Mouse (Mus musculus): ENCODE results near the gene Ccnb3.
"Not testable (repeated sequence)": the region's sequence is repeated elsewhere in the genome, so short reads cannot be mapped to it uniquely, and the experiment has no call there.

The Ccnb3 gene

DNA sequence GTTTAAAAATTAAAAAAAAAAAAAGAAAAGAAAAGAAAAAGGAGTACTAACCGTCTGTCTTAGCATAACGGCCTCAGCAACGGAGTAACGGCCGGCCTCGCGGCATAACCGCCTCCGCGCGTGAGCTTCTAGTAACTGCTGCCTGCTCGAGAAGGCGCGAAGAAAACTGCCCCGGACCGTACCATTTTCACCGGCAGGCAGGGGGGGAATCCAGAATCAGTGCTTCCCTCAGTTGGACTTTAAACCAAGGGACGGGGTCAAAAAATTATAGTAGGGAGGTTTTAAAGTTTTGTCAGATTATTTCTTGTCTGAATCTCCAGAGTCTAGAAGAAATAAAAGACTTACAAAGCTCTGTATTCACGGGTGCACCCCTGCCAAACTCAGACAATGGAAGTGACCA is at the start of gene Ccnb3:
Gene Ccnb3, minus strand, starts transcription at position 101 of the 400 bp plus-strand sequence.
- no peak for DNase-seq (ENCODE audit: low read depth)

- DNase-seq (ENCODE audit: low read depth) = no peak
Observed at GRCm38 (mm10) chrX:7090323-7090722, 48.9 kb upstream of the Ccnb3 start.

GRCm38 (mm10) chrX:7085878-7086277 is 44.5 kb upstream of the Ccnb3 start:
- DNase-seq (ENCODE audit: low read depth) = no peak

DNA sequence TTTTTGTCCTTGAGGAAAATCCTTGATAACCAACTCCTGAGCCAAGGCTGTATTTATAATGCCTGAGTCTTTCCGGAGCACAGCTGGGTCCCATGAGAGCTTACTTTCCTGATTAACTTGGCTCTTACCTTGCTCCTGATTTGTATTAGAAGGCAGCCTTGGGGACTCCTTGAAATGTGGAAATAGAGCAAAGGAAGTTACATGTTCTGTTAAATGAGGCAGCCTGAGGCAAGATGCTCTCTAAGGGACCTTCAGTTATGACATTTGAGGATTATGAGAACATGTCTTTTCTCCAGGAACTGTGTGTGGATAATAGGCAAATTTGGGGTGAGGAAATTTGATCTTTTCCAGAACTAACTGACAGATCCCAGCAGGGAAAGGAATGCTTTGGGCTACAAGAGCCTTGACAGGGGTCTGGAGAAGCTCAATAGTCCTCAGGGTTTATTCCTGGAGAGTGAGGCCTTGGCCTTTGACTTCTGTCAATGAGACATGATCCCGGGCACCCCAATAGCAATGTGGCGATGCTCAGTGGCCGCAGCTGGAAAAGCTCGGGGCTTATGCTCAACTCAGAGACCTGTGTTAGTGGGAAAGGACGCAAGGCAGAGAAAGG is 38.5 kb upstream of the Ccnb3 start:
- DNase-seq (ENCODE audit: low read depth) = no peak

GRCm38 (mm10) chrX:7068002-7068401 is 26.6 kb upstream of the Ccnb3 start:
- DNase-seq (ENCODE audit: low read depth) = no peak

GRCm38 (mm10) chrX:7067219-7067618 is 25.8 kb upstream of the Ccnb3 start, which contains the start of gene Akap4:
Gene Akap4, plus strand, starts transcription at chrX:7067519.
- no peak for DNase-seq (ENCODE audit: low read depth)

DNA sequence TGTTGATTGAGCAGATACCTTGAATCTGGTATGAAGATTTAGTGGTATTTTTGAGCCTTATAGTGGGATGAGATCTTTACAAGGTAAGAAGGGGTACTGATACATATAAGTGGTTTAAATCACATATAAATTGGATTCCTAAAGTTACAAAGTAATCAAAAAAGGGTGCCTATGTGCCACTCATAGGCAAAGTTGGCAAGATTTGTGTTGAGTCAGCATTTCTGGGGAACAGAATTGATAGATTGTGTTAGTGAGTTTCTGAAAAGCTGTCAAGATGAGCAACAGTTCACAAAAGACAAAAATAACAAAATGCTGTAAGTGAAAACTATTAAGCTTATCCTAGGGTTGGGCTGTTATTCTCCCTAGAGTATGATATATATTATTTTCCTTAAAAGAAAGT is 22.7 kb upstream of the Ccnb3 start:
- DNase-seq (ENCODE audit: low read depth) = no peak

- no peak for DNase-seq (ENCODE audit: low read depth)
Observed at GRCm38 (mm10) chrX:7057634-7058033, 16.2 kb upstream of the Ccnb3 start.

DNA sequence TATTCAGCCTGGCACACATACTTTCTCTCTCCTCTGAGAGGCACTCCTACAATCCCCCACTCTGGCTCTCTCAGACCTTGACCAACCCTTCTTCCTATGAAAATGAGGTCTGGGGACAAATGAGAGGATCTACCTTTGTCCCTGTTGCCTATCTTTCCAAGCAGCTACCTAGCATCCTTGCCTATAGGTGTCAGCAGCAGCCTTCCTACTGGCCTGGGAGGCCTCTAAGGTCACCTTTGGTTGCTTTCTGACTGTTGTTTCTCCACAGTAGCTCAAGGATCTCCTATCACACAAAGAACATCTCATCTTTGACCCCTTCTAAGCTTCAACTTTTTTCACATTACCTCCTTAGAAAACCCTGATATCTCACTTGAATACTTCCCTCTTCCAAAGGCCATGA is 15.6 kb upstream of the Ccnb3 start:
- no peak for DNase-seq (ENCODE audit: low read depth)

DNA sequence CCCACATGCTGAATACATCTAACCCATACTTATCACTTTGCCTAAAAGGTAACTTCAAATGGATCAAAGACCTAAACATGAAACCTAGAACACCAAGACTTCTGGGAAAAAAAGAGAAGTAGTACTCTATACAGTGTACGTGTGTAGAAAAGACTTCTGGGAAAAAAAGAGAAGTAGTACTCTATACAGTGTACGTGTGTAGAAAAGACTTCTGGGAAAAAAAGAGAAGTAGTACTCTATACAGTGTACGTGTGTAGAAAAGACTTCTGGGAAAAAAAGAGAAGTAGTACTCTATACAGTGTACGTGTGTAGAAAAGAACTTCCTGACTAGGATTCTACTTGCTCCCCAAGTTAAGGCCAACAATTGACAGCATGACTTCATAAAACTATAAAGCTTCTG is 57.5 kb downstream of the Ccnb3 start:
- DNase-seq (ENCODE audit: low read depth) = not testable (repeated sequence)

GRCm38 (mm10) chrX:6971956-6972355 is 69.5 kb downstream of the Ccnb3 start:
- peak; percentile 80 for DNase-seq (ENCODE audit: low read depth)

GRCm38 (mm10) chrX:6968598-6968997 is 72.8 kb downstream of the Ccnb3 start:
- no peak for DNase-seq (ENCODE audit: low read depth)

Measured in NIH3T3 (cell line).